Mouse (Mus musculus): ENCODE results near the gene Lamtor2.
A peak's percentile ranks its signal among the peaks of the same experiment; 100 is the strongest.

Lamtor2 gene

GRCm38 (mm10) chr3:88523027-88523426 is 29.8 kb downstream of the Lamtor2 start:
- DNase-seq: no peak

GRCm38 (mm10) chr3:88521803-88522331 is 31.0 kb downstream of the Lamtor2 start:
- peak; percentile 76 to 86 for DNase-seq

GRCm38 (mm10) chr3:88521156-88521555 is 31.7 kb downstream of the Lamtor2 start:
- no peak for DNase-seq

GRCm38 (mm10) chr3:88520078-88520477 is 32.8 kb downstream of the Lamtor2 start:
- no peak for DNase-seq

- no peak for DNase-seq
Measured at GRCm38 (mm10) chr3:88518411-88518810, 34.5 kb downstream of the Lamtor2 start.

GRCm38 (mm10) chr3:88516407-88516806 is 36.5 kb downstream of the Lamtor2 start:
- DNase-seq: no peak

- no peak for DNase-seq
Measured at GRCm38 (mm10) chr3:88515095-88515386, 37.8 kb downstream of the Lamtor2 start.

- peak; percentile 72 to 84 for DNase-seq
Measured at GRCm38 (mm10) chr3:88514231-88515094, 38.4 kb downstream of the Lamtor2 start.

- no peak for DNase-seq
Measured at GRCm38 (mm10) chr3:88513546-88514115, 39.2 kb downstream of the Lamtor2 start.

GRCm38 (mm10) chr3:88512896-88513545 is 39.9 kb downstream of the Lamtor2 start:
- DNase-seq: peak; percentile 66 to 82

- DNase-seq: peak; percentile 55 to 56
Measured at GRCm38 (mm10) chr3:88512141-88512895, 40.6 kb downstream of the Lamtor2 start.

- DNase-seq: peak in 1 of 2 experiments; percentile 22
Measured at GRCm38 (mm10) chr3:88511559-88511958, 41.3 kb downstream of the Lamtor2 start.

GRCm38 (mm10) chr3:88510421-88511289 is 42.2 kb downstream of the Lamtor2 start:
- no peak for DNase-seq

GRCm38 (mm10) chr3:88509692-88510420 is 43.0 kb downstream of the Lamtor2 start, which contains the start of gene Lmna:
Lmna (minus strand) TSS chr3:88509956.
- DNase-seq: peak; percentile 97 to 99

- DNase-seq: peak in 1 of 2 experiments; percentile 24
Measured at GRCm38 (mm10) chr3:88509250-88509649, 43.6 kb downstream of the Lamtor2 start.

GRCm38 (mm10) chr3:88505765-88506164 is 47.1 kb downstream of the Lamtor2 start:
- DNase-seq: no peak

- no peak for DNase-seq
Measured at GRCm38 (mm10) chr3:88505081-88505480, 47.8 kb downstream of the Lamtor2 start.

GRCm38 (mm10) chr3:88503881-88504746 is 48.8 kb downstream of the Lamtor2 start:
- DNase-seq: no peak

GRCm38 (mm10) chr3:88503505-88503863 is 49.4 kb downstream of the Lamtor2 start:
- peak in 1 of 2 experiments; percentile 42 for DNase-seq

All from lung, postnatal 4 days (tissue).